Mouse (Mus musculus) testis, adult 2 months (tissue): Measurements from ENCODE around the gene Cd63.

Experiments used
- CTCF ChIP-seq: fragments of 200-500 bp; IDR thresholded peaks from 2 replicates; pipeline ENCODE4 v1.5.1; 2012; ENCODE audit warnings: low read depth, mild to moderate bottlenecking, inconsistent platforms, low read length, moderate library complexity; ENCODE audit not compliant: control insufficient read depth, insufficient read depth, insufficient replicate concordance
- POLR2A ChIP-seq: fragments of 200-500 bp; IDR thresholded peaks from 2 replicates; pipeline ENCODE4 v1.6.1; 2012; ENCODE audit warnings: low read depth, mild to moderate bottlenecking, inconsistent platforms, low read length, moderate library complexity; ENCODE audit not compliant: control insufficient read depth

- peak; percentile 80; the same call in 1 of the 2 replicates for TF ChIP-seq CTCF
- TF ChIP-seq POLR2A, result no peak
Observed at GRCm38 (mm10) chr10:128945675-128946074, 44.9 kb downstream of the Cd63 start.
